Mouse (Mus musculus): Measurements from ENCODE around the gene Rbbp6. TPM values are rescaled to one million over a fixed set of nuclear protein-coding genes. Genes with fewer than 3 reads are reported as not detected.

The Rbbp6 gene
- polyA plus RNA-seq, 1 experiment from 2014 or later, result 21.9 TPM

GRCm38 (mm10) chr7:123000796-123001195, 35.3 kb downstream of the Rbbp6 start:
- WGBS, result 93% methylated on average over 16 of the region's 16 CpGs
- Histone ChIP-seq H3K9ac (ENCODE audit: low read length) (no peak overlapping the region), H3K27ac (ENCODE audit: low read length) (no peak overlapping the region), H3K4me3 (replicated peaks; ENCODE audit: low read length) (no peak overlapping the region), H3K4me1 (ENCODE audit: control insufficient read depth, insufficient read depth, low read length) (no peaks in the 10 kb centered on the region), H3K36me3 (ENCODE audit: control insufficient read depth, insufficient read depth, low read length) (peaks cover 28% of the 10 kb centered on the region), H3K27me3 (ENCODE audit: control insufficient read depth, insufficient read depth, low read length) (no peaks in the 10 kb centered on the region), H3K9me3 (replicated peaks; ENCODE audit: control insufficient read depth, low read length) (no peaks in the 10 kb centered on the region), H3K4me2 (ENCODE audit: low read depth, low read length) (no peak overlapping the region)
- no peak for ATAC-seq (ENCODE audit: insufficient read depth, low FRiP score)

GRCm38 (mm10) chr7:123001341-123002027, 36.0 kb downstream of the Rbbp6 start:
- no peak for ATAC-seq (ENCODE audit: insufficient read depth, low FRiP score)
- WGBS, result 72% methylated on average over 20 of the region's 20 CpGs

GRCm38 (mm10) chr7:123002028-123002410, 36.5 kb downstream of the Rbbp6 start:
- H3K4me1 ChIP-seq (ENCODE audit: control insufficient read depth, insufficient read depth, low read length), result no peaks in the 10 kb centered on the region
- no peak overlapping the region for H3K9ac ChIP-seq (ENCODE audit: low read length)
- no peaks in the 10 kb centered on the region for H3K9me3 ChIP-seq (replicated peaks; ENCODE audit: control insufficient read depth, low read length)
- H3K4me2 ChIP-seq (ENCODE audit: low read depth, low read length), result no peak overlapping the region
- H3K4me3 ChIP-seq (replicated peaks; ENCODE audit: low read length), result no peak overlapping the region
- no peak for ATAC-seq (ENCODE audit: insufficient read depth, low FRiP score)
- peaks cover 28% of the 10 kb centered on the region for H3K36me3 ChIP-seq (ENCODE audit: control insufficient read depth, insufficient read depth, low read length)
- 95% methylated on average over 6 of the region's 6 CpGs for WGBS
- no peaks in the 10 kb centered on the region for H3K27me3 ChIP-seq (ENCODE audit: control insufficient read depth, insufficient read depth, low read length)
- no peak overlapping the region for H3K27ac ChIP-seq (ENCODE audit: low read length)

More at GRCm38 (mm10) chr7:123001341-123002027, 36.0 kb downstream of the Rbbp6 start:
- Histone ChIP-seq H3K9ac (ENCODE audit: low read length) (no peak overlapping the region), H3K4me3 (replicated peaks; ENCODE audit: low read length) (no peak overlapping the region), H3K4me2 (ENCODE audit: low read depth, low read length) (no peak overlapping the region), H3K27ac (ENCODE audit: low read length) (no peak overlapping the region), H3K9me3 (replicated peaks; ENCODE audit: control insufficient read depth, low read length) (no peaks in the 10 kb centered on the region), H3K4me1 (ENCODE audit: control insufficient read depth, insufficient read depth, low read length) (no peaks in the 10 kb centered on the region), H3K36me3 (ENCODE audit: control insufficient read depth, insufficient read depth, low read length) (peaks cover 28% of the 10 kb centered on the region), H3K27me3 (ENCODE audit: control insufficient read depth, insufficient read depth, low read length) (no peaks in the 10 kb centered on the region)

GRCm38 (mm10) chr7:123003207-123003606, 37.7 kb downstream of the Rbbp6 start:
- no peak for ATAC-seq (ENCODE audit: insufficient read depth, low FRiP score)
- 91% methylated on average over 4 of the region's 4 CpGs for WGBS
- Histone ChIP-seq H3K27me3 (ENCODE audit: control insufficient read depth, insufficient read depth, low read length) (no peaks in the 10 kb centered on the region), H3K4me1 (ENCODE audit: control insufficient read depth, insufficient read depth, low read length) (no peaks in the 10 kb centered on the region), H3K4me3 (replicated peaks; ENCODE audit: low read length) (no peak overlapping the region), H3K27ac (ENCODE audit: low read length) (no peak overlapping the region), H3K9ac (ENCODE audit: low read length) (no peak overlapping the region), H3K9me3 (replicated peaks; ENCODE audit: control insufficient read depth, low read length) (no peaks in the 10 kb centered on the region), H3K4me2 (ENCODE audit: low read depth, low read length) (no peak overlapping the region), H3K36me3 (ENCODE audit: control insufficient read depth, insufficient read depth, low read length) (peaks cover 28% of the 10 kb centered on the region)

- Histone ChIP-seq H3K36me3 (ENCODE audit: control insufficient read depth, insufficient read depth, low read length) (peaks cover 21% of the 10 kb centered on the region), H3K27me3 (ENCODE audit: control insufficient read depth, insufficient read depth, low read length) (no peaks in the 10 kb centered on the region)
- 92% methylated on average over 5 of the region's 5 CpGs for WGBS
Observed at GRCm38 (mm10) chr7:123004442-123004841, 39.0 kb downstream of the Rbbp6 start.

GRCm38 (mm10) chr7:123006251-123006650, 40.8 kb downstream of the Rbbp6 start:
- Histone ChIP-seq H3K27me3 (ENCODE audit: control insufficient read depth, insufficient read depth, low read length) (no peaks in the 10 kb centered on the region), H3K4me1 (ENCODE audit: control insufficient read depth, insufficient read depth, low read length) (no peaks in the 10 kb centered on the region), H3K4me2 (ENCODE audit: low read depth, low read length) (no peak overlapping the region), H3K9ac (ENCODE audit: low read length) (no peak overlapping the region), H3K36me3 (ENCODE audit: control insufficient read depth, insufficient read depth, low read length) (peaks cover 10% of the 10 kb centered on the region), H3K9me3 (replicated peaks; ENCODE audit: control insufficient read depth, low read length) (no peaks in the 10 kb centered on the region), H3K4me3 (replicated peaks; ENCODE audit: low read length) (no peak overlapping the region), H3K27ac (ENCODE audit: low read length) (no peak overlapping the region)
- no peak for ATAC-seq (ENCODE audit: insufficient read depth, low FRiP score)
- WGBS, result 74% methylated on average over 2 of the region's 2 CpGs

More at GRCm38 (mm10) chr7:123004442-123004841, 39.0 kb downstream of the Rbbp6 start:
- Histone ChIP-seq H3K27ac (ENCODE audit: low read length) (no peak overlapping the region), H3K9me3 (replicated peaks; ENCODE audit: control insufficient read depth, low read length) (no peaks in the 10 kb centered on the region), H3K4me1 (ENCODE audit: control insufficient read depth, insufficient read depth, low read length) (no peaks in the 10 kb centered on the region), H3K9ac (ENCODE audit: low read length) (no peak overlapping the region), H3K4me3 (replicated peaks; ENCODE audit: low read length) (no peak overlapping the region), H3K4me2 (ENCODE audit: low read depth, low read length) (no peak overlapping the region)
- ATAC-seq (ENCODE audit: insufficient read depth, low FRiP score), result no peak

- Histone ChIP-seq H3K4me3 (replicated peaks; ENCODE audit: low read length) (no peak overlapping the region), H3K4me1 (ENCODE audit: control insufficient read depth, insufficient read depth, low read length) (no peaks in the 10 kb centered on the region), H3K27ac (ENCODE audit: low read length) (no peak overlapping the region), H3K36me3 (ENCODE audit: control insufficient read depth, insufficient read depth, low read length) (peaks cover 10% of the 10 kb centered on the region; the same call in 1 of the 2 replicates), H3K9me3 (replicated peaks; ENCODE audit: control insufficient read depth, low read length) (no peaks in the 10 kb centered on the region), H3K4me2 (ENCODE audit: low read depth, low read length) (no peak overlapping the region), H3K27me3 (ENCODE audit: control insufficient read depth, insufficient read depth, low read length) (no peaks in the 10 kb centered on the region), H3K9ac (ENCODE audit: low read length) (no peak overlapping the region)
- WGBS, result 57% methylated on average over 4 of the region's 4 CpGs
- ATAC-seq (ENCODE audit: insufficient read depth, low FRiP score), result no peak
Observed at GRCm38 (mm10) chr7:123007743-123008142, 42.3 kb downstream of the Rbbp6 start.

- H3K36me3 ChIP-seq (ENCODE audit: control insufficient read depth, insufficient read depth, low read length), result no peaks in the 10 kb centered on the region
- ATAC-seq (ENCODE audit: insufficient read depth, low FRiP score), result no peak
- H3K4me1 ChIP-seq (ENCODE audit: control insufficient read depth, insufficient read depth, low read length), result no peaks in the 10 kb centered on the region
- H3K9ac ChIP-seq (ENCODE audit: low read length), result no peak overlapping the region
- no peaks in the 10 kb centered on the region for H3K9me3 ChIP-seq (replicated peaks; ENCODE audit: control insufficient read depth, low read length)
- WGBS, result 66% methylated on average over 5 of the region's 5 CpGs
- no peak overlapping the region for H3K4me2 ChIP-seq (ENCODE audit: low read depth, low read length)
- no peak overlapping the region for H3K4me3 ChIP-seq (replicated peaks; ENCODE audit: low read length)
- H3K27ac ChIP-seq (ENCODE audit: low read length), result no peak overlapping the region
- no peaks in the 10 kb centered on the region for H3K27me3 ChIP-seq (ENCODE audit: control insufficient read depth, insufficient read depth, low read length)
Observed at GRCm38 (mm10) chr7:123013466-123013865, 48.0 kb downstream of the Rbbp6 start.

- no peak overlapping the region for H3K9ac ChIP-seq (ENCODE audit: low read length)
- H3K4me1 ChIP-seq (ENCODE audit: control insufficient read depth, insufficient read depth, low read length), result no peaks in the 10 kb centered on the region
- no peaks in the 10 kb centered on the region for H3K36me3 ChIP-seq (ENCODE audit: control insufficient read depth, insufficient read depth, low read length)
- H3K4me2 ChIP-seq (ENCODE audit: low read depth, low read length), result no peak overlapping the region
- H3K27ac ChIP-seq (ENCODE audit: low read length), result no peak overlapping the region
- WGBS, result 58% methylated on average over 7 of the region's 7 CpGs
- no peak for ATAC-seq (ENCODE audit: insufficient read depth, low FRiP score)
- H3K27me3 ChIP-seq (ENCODE audit: control insufficient read depth, insufficient read depth, low read length), result no peaks in the 10 kb centered on the region
- no peak overlapping the region for H3K4me3 ChIP-seq (replicated peaks; ENCODE audit: low read length)
- H3K9me3 ChIP-seq (replicated peaks; ENCODE audit: control insufficient read depth, low read length), result no peaks in the 10 kb centered on the region
Observed at GRCm38 (mm10) chr7:123014729-123015128, 49.2 kb downstream of the Rbbp6 start.

Data from stomach, embryonic 16.5 days (tissue).